Mouse (Mus musculus) yolk sac, embryonic 10.5 days (tissue): Measurements from ENCODE around the gene Ppp4c.
A peak's percentile ranks its signal among the peaks of the same experiment; 100 is the strongest.
"Not testable (repeated sequence)": the region's sequence is repeated elsewhere in the genome, so short reads cannot be mapped to it uniquely, and the experiment has no call there.

Source experiments
- DNase-seq: peaks from one replicate; pipeline ENCODE4 v3.0.0-alpha.2; 2017; ENCODE audit warnings: low spot score

Gene Ppp4c

DNA sequence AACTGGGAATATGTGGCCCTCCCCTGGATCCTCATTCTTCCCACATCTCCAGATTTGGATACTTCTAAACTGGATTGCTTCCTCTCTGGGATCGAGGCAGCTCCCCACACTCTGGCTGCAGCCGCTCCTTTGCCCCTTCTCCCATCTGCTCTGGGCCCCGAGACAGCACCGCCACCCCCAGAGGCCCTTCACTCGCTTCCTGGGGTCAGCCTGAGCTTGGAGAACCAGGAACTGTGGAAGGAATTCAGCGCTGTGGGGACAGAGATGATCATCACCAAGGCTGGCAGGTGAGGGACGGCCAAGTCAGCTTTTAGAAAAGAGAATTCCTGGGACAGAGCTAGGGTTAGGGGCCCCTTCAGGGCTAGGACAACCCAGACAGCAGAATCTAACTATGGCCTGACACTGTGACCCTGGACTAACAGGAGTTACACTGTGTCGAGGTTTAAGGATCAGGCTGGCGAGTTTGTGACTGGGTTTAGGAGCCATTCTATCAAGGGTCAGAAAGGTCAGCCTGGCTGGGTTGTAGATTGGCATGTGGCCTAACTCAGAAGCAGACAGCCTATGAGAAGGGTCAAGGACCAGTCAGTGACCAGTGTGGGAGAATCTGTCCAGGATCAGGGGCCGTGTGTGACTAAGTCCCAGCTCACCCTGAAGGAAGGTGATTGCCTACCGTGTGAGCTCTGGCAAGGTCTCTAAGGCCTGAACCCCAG, 10.5 kb downstream of the Ppp4c start:
- no peak for DNase-seq

DNA sequence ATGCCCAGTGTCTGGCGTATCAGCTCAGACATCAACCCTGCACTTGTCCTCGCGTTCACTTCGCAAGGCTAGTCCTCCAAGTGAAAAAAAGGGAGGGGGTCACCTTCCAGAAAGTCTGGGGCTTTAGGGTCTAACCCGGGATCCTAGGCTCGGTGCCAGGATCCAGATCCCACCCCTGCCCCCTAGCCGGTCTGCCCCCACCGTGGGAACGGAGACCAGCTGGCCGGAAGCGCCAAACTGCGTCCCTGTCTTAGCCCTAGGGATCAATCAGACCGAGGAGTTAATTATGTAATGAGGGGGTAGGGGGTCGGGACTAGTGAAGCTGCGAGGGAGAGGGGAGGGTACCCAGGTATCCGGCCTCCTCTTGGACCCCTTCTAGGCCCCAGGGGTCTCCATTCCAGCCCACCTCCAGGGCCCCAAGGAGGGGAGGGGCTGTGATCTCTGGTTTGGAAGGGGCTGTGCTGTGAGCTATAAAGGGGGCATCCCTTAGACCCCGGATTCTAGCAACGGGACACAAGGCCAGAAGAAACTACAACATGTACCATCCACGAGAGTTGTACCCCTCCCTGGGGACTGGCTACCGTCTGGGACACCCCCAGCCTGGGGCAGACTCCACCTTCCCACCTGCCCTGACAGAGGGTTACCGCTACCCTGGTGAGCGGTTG, 11.2 kb downstream of the Ppp4c start, which contains the start of gene Tbx6:
TSS of gene Tbx6 (plus strand) at position 513 of the 665 bp plus-strand sequence.
- no peak for DNase-seq

DNA sequence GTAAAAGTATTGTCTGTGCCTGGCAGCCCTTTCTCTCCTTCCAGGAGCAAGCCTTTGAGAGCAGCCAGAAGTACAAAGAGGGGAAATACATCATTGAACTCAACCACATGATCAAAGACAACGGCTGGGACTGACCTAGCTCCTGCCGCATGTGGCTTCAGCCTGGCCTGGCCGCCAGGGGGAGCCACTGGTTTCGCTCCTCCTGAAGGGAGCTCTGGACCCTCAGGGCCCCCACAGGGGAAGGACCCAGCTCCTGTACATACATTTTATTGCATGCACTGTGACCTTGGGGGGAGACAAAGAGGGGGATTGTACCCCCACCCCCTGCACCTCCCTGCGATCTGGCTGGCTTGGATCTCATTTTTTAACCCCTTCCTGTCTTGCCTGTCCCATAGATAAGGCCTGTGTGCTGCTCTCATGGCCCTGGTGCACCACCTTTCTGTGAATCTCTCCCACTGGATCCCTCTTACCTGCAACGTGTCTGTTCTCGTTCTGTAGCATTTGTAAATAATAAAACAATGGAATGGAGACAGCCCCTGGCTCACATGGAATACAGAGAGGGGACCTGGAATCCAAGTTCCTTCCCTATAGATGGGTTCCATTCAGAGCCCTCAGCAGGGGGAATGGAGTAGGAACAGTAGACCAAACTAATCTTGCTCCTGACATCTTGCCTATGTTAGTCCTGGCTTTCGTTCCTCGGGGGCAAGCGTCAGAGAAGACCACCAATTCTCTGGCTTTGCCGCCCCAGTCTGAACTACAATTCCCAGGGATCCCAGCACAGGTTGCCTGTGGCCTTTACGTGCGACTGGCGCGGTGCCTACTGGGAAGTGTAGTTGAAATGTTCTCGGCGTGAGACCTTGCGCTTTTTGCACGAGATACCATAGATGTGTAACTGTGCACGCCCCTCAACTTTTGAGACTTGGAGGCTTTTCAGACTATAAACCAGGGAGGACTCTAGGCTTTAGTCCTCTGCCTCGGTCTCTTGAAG, 12.0 kb downstream of the Ppp4c start:
- DNase-seq = peak; percentile 77

DNA sequence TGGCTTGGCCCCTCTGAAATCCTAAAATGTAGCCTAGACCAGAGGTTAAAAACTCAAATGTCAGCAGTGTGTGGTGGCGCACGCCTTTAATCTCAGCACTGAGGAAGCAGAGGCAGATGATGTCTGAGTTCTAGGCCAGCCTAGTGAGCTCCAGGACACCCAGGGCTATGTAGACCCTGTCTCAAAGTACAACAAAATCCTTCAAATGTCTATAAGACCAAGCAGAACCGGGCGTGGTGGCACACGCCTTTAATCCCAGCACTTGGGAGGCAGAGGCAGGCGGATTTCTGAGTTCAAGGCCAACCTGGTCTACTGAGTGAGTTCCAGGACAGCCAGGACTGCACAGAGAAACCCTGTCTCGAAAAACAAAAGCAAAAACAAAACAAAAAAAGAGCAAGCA, 13.2 kb downstream of the Ppp4c start:
- DNase-seq = not testable (repeated sequence)

DNA sequence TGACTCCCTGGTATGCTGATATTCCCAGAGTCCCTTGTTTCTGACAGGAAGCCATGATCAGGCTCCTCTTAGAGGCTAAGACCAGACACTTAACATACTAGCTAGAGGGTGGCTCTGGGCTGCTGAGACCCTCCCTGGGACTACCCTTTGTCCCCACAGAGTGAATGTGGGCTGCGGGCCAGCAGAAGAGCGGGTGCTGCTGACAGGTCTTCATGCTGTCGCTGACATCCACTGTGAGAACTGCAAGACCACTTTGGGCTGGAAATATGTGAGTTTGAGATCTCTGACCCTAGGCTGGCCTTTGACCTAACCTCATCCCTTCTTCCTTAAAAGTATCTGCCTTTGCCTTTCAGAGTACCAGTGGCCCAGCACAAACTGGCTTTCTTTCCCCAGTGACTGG, 14.1 kb downstream of the Ppp4c start:
- DNase-seq = no peak

DNA sequence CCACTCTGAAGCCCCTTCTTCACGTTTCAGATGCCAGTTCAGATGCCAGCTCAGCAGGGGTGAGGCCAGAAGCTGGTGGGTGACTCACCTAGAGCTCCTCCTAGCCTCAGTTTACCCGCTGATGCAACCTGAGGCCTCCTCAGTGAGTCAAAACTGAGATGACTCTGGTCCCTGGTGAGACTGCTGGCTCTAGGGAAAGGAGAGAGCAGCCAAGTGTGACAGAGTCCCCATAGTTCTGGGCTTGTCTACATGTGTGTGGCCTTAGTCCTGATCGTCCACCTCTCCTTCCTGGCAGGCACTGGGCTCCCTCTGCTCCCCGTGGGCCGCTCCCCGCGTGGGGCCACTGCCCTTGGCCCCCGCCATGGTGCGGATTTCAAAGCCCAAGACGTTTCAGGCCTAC, 14.8 kb downstream of the Ppp4c start:
- no peak for DNase-seq

DNA sequence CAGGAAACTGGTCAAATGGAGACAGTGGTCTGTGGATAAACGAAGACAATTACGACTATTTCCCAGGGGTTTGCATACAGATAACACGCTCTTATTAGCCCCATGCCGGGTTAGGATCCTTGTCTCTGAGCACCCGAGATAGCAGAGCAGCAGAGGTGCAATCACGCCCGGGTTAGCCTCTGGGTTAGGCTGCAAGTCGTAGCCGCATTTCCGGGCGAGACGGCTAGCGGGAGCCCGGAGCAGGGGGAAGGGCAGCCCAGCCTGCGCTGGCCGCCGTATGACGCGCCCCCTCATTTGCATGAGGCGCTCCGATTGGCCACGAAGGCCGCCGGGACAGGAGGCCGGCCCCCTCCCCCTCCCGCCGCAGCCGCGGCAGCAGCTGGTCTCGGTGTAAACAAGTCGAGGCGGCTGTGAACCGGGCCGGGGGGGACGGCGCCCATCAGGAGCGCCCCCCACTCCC, 15.7 kb downstream of the Ppp4c start, which contains the start of gene Ypel3:
TSS of gene Ypel3 (plus strand) at position 358 of the 460 bp plus-strand sequence.
- peak; percentile 92 for DNase-seq

DNA sequence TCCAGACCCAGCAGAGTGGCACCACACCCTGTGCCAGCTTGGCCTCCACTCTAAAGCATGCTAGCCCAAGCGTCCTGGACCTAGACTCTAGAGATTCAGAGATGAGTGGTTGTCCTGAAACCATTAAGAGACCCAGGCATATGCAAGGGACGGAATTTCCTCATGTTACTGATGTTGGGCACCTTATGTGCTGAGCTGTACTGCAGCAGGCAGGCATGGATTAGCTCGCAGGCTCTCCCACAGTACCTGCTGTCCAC, 16.4 kb downstream of the Ppp4c start:
- no peak for DNase-seq

DNA sequence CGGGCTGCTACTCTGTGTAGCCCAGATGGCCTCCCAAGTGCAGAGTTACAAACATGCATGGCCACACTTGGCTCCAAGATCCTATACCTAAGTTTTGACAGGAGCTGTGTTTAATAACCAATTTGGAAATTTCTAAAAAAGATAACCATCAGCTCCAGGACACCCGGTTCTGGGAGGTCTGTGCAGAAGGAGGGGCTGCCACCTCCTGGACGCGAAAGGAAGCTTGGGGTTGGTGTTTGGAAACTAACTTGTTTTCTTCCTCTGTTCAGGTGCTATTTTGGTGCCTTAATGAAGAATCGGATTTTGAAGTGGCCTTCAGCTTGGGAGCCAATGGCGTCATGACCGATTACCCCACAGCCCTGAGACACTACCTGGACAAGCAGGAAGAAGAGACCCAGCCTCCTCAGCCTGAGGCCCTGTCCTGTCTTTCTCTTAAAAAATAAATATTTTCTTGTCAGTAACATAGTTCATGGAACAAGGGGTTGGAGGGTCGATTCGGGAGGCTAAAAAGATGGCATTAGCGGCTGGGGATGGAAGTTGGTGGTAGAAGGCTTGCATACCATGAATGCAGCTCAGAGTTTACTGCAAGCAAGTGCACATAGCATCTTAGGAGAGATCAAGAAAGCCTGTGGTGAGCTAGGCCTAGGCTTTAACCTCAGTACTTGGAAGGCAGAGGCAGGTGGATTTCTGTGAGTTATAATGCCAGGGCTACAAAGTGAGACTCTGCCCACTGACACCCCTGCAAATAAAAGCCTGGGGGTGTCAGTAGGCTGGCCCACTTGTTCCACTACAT, 16.9 kb downstream of the Ppp4c start:
- DNase-seq = no peak

DNA sequence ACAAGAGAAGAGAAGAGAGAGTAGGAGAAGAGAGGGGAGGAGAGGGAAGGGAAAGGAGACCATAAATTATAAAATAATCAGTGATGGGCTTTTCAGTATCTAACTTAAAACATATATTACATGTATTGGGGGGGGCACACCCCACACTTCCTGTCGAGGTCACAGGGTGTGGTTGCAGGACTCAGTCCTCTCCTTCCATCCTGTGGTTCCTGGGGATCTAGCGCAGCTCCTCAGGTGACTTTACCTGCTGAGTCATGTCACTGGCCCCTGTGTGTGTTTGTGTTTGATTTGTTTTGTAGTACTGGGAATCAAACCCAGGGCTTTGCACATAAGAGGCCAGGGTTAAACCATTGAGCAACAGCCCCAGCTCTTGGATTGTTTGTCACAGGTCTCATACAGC, 17.8 kb downstream of the Ppp4c start:
- DNase-seq = peak; percentile 56

DNA sequence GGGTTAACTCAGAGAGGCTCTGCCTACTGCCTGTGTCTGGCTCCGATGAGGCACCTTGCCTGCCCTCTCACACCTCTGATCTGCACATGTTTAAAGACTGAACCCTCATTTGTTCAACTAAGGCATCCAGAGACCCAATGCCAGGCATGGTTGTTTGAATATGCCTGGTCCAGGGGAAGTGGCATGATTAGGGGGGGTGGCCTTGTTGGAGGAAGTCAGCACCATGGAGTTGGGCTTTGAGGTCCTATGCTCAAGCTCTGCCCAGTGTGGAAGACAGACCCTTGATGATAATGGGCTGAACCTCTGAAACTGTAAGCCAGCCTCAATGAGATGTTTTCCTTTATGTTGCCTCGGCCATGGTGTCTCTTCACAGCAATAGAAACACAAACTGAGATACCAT, 18.9 kb downstream of the Ppp4c start:
- DNase-seq = no peak

DNA sequence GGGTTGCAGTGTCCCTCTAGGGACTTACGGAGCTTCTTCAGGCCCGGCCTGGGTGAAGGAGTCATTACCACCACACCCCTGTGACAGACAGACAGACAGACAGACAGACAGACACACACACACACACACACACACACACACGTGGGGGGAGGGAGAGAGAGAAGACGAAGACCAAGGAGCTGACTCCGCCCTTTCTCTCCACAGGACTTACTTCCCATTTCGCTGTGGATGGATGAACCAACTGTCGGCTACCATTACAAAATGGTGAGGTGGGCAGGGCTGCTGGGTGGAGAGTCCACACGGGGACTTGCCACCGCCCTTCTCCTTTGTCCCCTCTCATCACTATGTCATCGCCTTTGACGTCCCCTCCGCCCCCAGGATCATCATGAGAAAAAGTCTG, 21.5 kb downstream of the Ppp4c start:
- DNase-seq = no peak

DNA sequence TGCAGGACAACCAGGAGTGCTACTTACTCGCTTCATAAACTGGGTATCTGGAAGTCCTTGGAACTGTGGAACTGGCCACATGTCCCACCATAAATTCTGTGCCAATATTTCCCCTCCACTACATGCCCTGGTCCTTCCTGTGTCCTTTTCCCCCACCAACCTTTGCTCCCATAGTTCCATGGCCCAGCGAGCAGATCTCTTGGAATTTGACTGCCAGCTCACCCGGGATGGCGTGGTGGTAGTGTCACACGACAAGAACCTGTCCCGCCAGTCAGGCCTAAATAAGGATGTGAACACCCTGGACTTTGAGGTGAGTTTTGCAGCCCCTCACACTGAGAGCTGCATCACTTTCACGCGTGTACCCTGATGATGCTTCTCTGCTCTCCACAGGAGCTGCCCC, 25.3 kb downstream of the Ppp4c start:
- DNase-seq = no peak

DNA sequence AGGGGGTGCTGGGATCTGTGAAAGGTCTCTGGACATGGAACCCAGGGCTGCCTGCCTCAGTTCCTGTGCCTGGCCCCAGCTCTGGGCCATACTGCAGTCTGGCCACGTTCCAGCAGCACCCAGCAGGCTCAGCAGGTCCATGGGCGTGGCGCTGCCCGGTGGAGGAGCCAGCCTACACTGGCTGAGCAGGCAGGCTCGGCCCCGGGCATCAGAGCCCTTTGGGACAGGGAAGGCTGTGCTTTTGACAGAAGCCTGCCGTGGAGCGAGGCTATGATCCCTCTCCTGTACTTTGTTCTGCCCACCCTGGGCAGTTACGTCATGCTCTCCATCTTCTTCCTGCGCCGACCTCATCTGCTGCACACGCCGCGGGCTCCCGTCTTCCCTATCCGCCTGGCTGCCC, 26.1 kb downstream of the Ppp4c start, which contains the start of gene Gdpd3:
TSS of gene Gdpd3 (plus strand) at position 134 of the 400 bp plus-strand sequence.
- DNase-seq = no peak

DNA sequence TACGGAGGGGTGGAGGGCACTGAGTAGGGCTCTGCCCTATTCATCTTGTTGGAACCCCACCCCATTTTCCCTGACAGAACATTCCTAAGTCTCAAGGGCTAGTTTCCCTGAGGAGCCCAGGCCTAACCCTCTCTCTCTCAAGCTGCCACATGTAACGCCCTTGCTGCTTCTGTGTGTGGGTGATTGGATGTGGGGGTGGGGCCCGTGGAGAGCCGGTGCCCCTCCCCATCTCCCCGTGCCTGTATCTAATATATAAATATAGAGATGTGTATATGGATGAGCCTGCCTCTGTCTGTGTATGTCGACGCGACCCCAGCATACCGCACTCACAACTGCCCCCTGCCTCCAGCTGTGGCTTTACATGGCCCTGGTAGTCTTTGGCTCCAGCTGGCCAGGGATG, 26.8 kb downstream of the Ppp4c start:
- DNase-seq = no peak

DNA sequence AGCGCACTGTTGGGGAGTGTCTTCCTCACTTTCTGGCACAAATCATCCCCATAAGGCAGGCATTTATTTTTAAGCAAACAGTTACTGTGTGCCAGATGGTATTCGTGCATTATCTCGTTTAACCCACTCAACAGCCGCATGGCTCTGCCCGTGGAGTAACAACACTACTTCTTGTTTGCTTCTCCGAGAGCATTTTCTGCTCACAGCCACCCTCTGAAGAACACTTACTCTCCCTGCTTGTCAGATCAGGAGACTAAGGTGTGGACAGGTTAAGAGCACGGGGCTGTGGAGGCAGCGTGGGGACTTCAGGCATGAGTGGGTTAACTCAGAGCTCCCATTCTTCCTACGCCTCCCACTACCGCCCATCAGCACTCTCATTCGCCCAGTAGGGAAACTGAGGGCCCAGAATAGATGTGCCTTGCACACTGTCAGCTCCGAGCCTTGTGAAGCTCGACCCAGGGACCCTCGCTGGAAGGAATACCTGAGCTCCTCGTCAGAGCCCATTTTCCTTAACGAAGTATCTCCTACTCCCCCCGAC, 29.8 kb downstream of the Ppp4c start:
- no peak for DNase-seq

DNA sequence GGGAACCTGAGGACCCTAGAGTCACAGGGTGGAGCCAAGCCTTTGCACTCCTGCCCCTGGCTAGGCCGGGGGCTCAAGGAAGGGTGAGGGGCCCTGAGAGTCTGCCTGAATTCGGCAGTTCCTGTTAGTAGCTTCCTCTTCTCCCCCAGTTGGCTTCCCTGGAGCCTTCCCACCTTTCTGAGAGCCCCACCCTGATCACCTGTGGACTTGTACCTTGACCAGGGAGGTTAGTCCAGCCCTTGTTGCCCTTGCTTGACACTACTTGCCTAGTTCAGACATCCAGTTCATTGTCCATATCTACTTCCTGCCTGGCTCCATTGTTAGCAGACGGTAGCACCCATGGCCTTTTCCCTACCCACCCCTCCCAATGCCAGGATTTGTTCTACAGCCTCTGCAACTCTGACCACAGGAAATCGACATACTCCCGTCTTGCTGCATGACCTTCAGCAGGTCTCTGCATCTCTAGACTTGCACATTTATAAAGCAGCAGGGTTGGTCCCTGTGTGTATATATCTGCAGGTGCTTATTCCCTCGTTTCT, 30.7 kb downstream of the Ppp4c start:
- DNase-seq = peak; percentile 78

DNA sequence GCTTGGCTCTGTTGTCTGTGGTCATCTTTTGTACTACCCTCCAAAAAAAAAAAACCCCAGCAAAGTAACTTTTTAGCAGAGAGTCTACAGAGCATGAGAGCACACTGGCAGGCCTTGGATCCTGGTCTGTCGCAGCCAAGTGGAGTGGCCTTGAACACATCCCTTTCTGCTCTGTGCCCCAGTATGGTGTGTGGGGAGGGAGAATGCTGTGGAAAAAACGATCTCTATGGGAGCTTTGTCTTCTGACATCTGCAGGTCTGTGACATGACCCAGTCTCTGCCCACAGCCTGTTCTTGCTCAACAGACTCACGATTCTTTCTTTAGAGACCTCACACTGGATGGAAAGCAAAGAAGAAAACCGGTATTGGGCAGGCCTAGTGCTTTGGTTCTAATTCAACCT, 31.3 kb downstream of the Ppp4c start:
- no peak for DNase-seq

DNA sequence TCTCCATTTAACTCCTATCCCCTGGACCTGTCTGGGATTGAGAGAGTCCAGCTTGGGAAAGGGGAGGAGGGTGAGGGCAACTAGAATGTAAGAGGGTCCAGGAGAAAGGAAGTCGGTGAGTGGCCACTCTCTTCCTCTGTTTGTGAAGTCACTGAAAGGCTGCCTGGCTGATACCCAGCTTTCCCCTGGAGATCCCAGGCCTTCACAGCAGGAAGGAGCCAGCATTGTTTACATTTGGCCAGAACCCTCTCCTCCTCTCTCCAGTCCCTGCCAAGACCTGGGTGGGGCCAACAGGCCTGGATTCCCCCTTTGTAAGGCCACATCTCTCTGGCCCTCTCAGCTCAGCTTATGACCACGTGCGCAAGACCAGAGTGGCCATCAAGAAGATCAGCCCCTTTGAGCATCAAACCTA, 31.9 kb downstream of the Ppp4c start:
- peak; percentile 83 for DNase-seq

DNA sequence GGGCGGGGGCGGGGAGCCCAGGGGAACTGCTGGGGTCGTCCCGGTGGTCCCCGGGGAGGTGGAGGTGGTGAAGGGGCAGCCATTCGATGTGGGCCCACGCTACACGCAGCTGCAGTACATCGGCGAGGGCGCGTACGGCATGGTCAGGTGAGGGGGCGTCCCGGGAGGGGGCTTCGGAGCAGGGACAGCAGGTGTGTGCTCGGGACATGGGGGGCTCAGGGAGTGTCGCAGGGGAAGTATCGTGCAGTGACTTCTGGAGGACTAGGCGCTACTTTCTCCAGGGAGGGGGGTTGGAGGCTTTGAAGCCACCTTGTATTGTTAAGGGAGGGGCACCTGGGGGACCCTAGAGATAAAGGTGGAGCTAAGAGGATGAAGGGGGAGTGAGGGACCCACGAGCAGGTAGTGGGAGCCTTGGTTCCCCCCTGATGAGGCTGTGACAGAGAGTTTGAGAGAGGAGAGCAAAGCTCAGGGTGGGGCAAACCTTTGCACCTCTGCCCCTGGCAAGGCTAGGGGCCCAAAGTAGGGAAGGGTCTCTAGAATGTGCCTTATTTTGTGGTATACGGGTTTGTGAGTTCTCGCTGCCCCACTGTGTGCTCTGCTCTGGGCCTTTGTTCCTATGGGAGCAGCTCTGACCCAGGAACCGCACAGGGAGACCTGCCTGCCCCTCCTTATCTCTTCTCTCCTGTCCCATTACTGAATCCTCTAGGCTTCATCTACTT, 32.5 kb downstream of the Ppp4c start:
- DNase-seq = no peak
